In the genomic region with DNA sequence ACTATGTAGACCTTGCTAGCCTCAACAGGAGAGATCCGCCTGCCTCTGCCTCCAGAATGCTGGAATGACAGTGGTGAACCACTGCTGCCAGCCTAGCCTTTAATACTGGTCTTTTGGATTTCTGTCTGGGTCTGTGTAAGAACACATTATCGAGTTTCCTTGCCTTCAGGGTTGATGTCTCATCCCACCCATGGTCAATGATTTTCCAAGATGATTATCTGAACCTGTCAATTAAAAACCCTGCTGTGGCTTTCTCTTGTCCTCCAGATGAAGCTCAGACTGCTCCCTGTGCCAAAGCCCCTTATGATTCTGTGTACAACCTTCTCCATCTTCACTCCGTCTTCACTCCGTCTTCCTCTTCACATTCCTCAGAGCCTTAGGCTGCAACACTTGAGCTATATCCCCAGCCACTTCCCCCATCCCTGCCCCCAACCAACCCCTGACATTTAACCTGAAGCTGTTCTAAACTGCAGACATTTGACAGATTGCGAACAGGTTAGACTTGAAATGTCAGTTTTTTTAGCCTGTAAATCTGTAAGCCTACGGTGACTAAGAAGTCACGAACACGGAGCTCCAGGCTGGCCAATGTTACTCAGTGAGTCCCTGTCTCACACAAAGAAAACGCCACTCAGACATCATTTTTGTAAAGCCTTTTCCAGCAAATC, we compare ENCODE assay signal across 20 mouse cellular contexts. TPM values are rescaled to one million over a fixed set of nuclear protein-coding genes. Genes with fewer than 3 reads are reported as not detected.
A peak's percentile ranks its signal among the peaks of the same experiment; 100 is the strongest.
DNase-seq lines count a peak whose midpoint lies in the region; ATAC-seq and TF ChIP-seq lines count a peak whose summit lies in the region.
"Had no signal": no experiment of that assay in that cellular context is flagged by ENCODE, and none has a peak within 500 bp of the region (broad histone marks: within the 10 kb centered on the region; RNA-seq: fewer than 3 reads in every experiment).

No protein-coding gene starts in this region.

- no peak overlapping the region for H3K9ac ChIP-seq in kidney, postnatal 0 days (ENCODE audit: low read depth, low read length)
- H3K9ac ChIP-seq: forebrain, embryonic 13.5 days; liver, embryonic 12.5 days had no signal

- no peaks in the 10 kb centered on the region for H3K36me3 ChIP-seq in kidney, postnatal 0 days (ENCODE audit: insufficient read depth, low read length)
- H3K36me3 ChIP-seq in embryonic facial prominence, embryonic 10.5 days (replicated peaks) = peaks cover 6% of the 10 kb centered on the region

- H3K4me3 ChIP-seq in kidney, postnatal 0 days (replicated peaks; ENCODE audit: low read depth, low read length) = no peak overlapping the region
- no peak overlapping the region for H3K4me3 ChIP-seq in embryonic facial prominence, embryonic 10.5 days
- H3K4me3 ChIP-seq: forebrain, embryonic 13.5 days; liver, embryonic 12.5 days had no signal

- no peaks in the 10 kb centered on the region for H3K27me3 ChIP-seq in kidney, postnatal 0 days (ENCODE audit: insufficient read depth, low read length)
- H3K27me3 ChIP-seq in embryonic facial prominence, embryonic 10.5 days (replicated peaks; ENCODE audit: low read depth, poor library complexity, severe bottlenecking) = no peaks in the 10 kb centered on the region
- H3K27me3 ChIP-seq: liver, embryonic 12.5 days had no signal

- TF ChIP-seq CTCF in kidney, postnatal 0 days (IDR thresholded peaks at IDR 0.05; ENCODE audit: low read depth) = no peak

- H3K4me1 ChIP-seq in kidney, postnatal 0 days (replicated peaks; ENCODE audit: insufficient read depth, low read length) = peaks cover 13% of the 10 kb centered on the region; the same call in 1 of the 2 replicates
- peaks cover 17% of the 10 kb centered on the region for H3K4me1 ChIP-seq in embryonic facial prominence, embryonic 10.5 days

- H3K9me3 ChIP-seq in kidney, postnatal 0 days (replicated peaks; ENCODE audit: low read length) = no peaks in the 10 kb centered on the region
- H3K9me3 ChIP-seq in embryonic facial prominence, embryonic 10.5 days = no peaks in the 10 kb centered on the region
- H3K9me3 ChIP-seq: forebrain, embryonic 13.5 days; liver, embryonic 12.5 days had no signal

- WGBS in kidney, postnatal 0 days = 53% methylated on average over 9 of the region's 9 CpGs
- 70% methylated on average over 9 of the region's 9 CpGs for WGBS in embryonic facial prominence, embryonic 10.5 days

- H3K27ac ChIP-seq in kidney, postnatal 0 days = peak overlapping the region; percentile 64
- H3K27ac ChIP-seq in embryonic facial prominence, embryonic 10.5 days (replicated peaks) = no peak overlapping the region
- H3K27ac ChIP-seq: forebrain, embryonic 13.5 days had no signal

- ATAC-seq in kidney, postnatal 0 days (replicated peaks; ENCODE audit: low FRiP score, low read depth) = no peak
- ATAC-seq: forebrain, embryonic 13.5 days; liver, embryonic 12.5 days had no signal

- DNase-seq in embryo, embryonic 10.5 days (ENCODE audit: low spot score) = peak; percentile 24
- no peak for DNase-seq in embryo, embryonic 9.5 days (ENCODE audit: extremely low spot score)
- DNase-seq in kidney, postnatal 0 days (ENCODE audit: low spot score) = peak; percentile 24
- no peak for DNase-seq in kidney, postnatal 14 days
- peak; percentile 27 for DNase-seq in embryonic facial prominence, embryonic 10.5 days (ENCODE audit: low spot score)
- peak; percentile 67 for DNase-seq in gonadal fat pad, adult 2 months (ENCODE audit: low read depth)
- DNase-seq in adrenal gland, adult 2 months = no peak
- DNase-seq in left cerebral cortex, adult 8-10 months (ENCODE audit: low spot score in 2 of 2) = no peak
- DNase-seq: cerebellum, postnatal 25 days; heart, adult 11 months; layer of hippocampus, postnatal 36 days; midbrain, embryonic 14.5 days; retina, postnatal 1 day; right cerebral cortex, postnatal 4 days; thymus, postnatal 4 days had no signal

- no peak overlapping the region for H3K4me2 ChIP-seq in kidney, postnatal 0 days (ENCODE audit: low read length)
- H3K4me2 ChIP-seq: forebrain, embryonic 13.5 days; liver, embryonic 12.5 days had no signal

RNA-seq across cellular contexts. Expression of a gene that starts 2.9 kb away (rescaled TPM):
- polyA plus RNA-seq in kidney, postnatal 0 days (2015; fragmentation: Nextera tagmentation; extraction: Ambion mirVana) = 183 and 203 TPM in 2 replicates
- 240 and 247 TPM in 2 replicates for polyA plus RNA-seq in embryonic facial prominence, embryonic 10.5 days (2016; fragmentation: Nextera tagmentation; extraction: Ambion mirVana)
- 35.4 and 62.4 TPM in 2 replicates for polyA plus RNA-seq in gonadal fat pad, adult 2 months (2012; rRNA removed)
- total RNA-seq in adrenal gland, adult 2 months (2021) = 100 to 1,000 TPM; 107 to 122 TPM
- 19.4 and 23.2 TPM in 2 replicates for polyA plus RNA-seq in adrenal gland, adult 2 months (2012; rRNA removed)
- 100 to 1,000 TPM; 137 to 151 (median 142) TPM for total RNA-seq in left cerebral cortex, adult 8-10 months (2022)

RNA-seq across cellular contexts. Expression of a gene that starts 42.0 kb away (rescaled TPM):
- polyA plus RNA-seq in kidney, postnatal 0 days (2015; fragmentation: Nextera tagmentation; extraction: Ambion mirVana) = 2.0 and 2.6 TPM in 2 replicates
- polyA plus RNA-seq in embryonic facial prominence, embryonic 10.5 days (2016; fragmentation: Nextera tagmentation; extraction: Ambion mirVana) = 0.83 and 0.88 TPM in 2 replicates
- 9.5 and 11.1 TPM in 2 replicates for polyA plus RNA-seq in gonadal fat pad, adult 2 months (2012; rRNA removed)
- under 1 TPM in 1 of 2 experiments, not detected in 1; 0.28 TPM for total RNA-seq in adrenal gland, adult 2 months (2021)
- polyA plus RNA-seq in adrenal gland, adult 2 months (2012; rRNA removed) = 0.15 and 3.2 TPM in 2 replicates
- total RNA-seq in left cerebral cortex, adult 8-10 months (2022) = 1 to 10 TPM in 3 of 4 experiments, under 1 TPM in 1; 0.82 to 1.9 (median 1.2) TPM
- total RNA-seq: CH12.LX; hematopoietic stem cell, adult 5-6 weeks; neutrophil, adult 5-6 weeks had no signal

Comparison
In these comparisons a context has a peak if more than half of its experiments do, and no peak if none do; other contexts are left out.
1. DNase-seq: peak in embryo, embryonic 10.5 days (single experiment), kidney, postnatal 0 days (single experiment), embryonic facial prominence, embryonic 10.5 days (single experiment) and gonadal fat pad, adult 2 months (single experiment); none in embryo, embryonic 9.5 days (single experiment), kidney, postnatal 14 days (single experiment), adrenal gland, adult 2 months (single experiment) and left cerebral cortex, adult 8-10 months (0 of 2).